Mouse (Mus musculus) ES-Bruce4 (cell line): ENCODE results near the gene Foxb1.

ENCODE experiments used
- CTCF ChIP-seq: IDR thresholded peaks from one replicate; pipeline ENCODE4 v1.8.1; 2011; ENCODE audit warnings: low read depth, low read length
- POLR2A ChIP-seq: IDR thresholded peaks from one replicate; pipeline ENCODE4 v1.8.1; 2011; ENCODE audit warnings: low read length; ENCODE audit not compliant: insufficient read depth

DNA sequence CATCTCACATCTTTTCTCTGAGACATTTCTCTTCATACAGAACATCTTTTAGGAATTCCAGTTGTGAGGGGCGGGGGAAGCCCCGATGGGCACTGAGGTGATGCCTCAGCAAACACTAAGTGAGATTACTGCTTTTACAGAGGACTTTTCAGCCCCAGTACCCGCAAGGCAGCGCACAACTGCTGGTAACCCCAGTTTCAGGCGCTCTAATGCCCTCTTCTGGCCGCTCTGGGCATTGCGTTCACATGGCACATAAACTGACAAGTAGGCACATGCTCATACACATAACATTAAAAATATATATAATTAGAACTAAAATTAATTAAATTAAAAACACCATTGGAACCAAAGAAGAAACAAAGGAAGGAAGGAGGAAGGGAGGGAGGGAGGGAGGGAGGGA, 29.8 kb upstream of the Foxb1 start:
- no peak for TF ChIP-seq POLR2A
- TF ChIP-seq CTCF = peak; percentile 74
